Mouse (Mus musculus) midbrain, embryonic 12.5 days (tissue): Measurements from ENCODE around the gene Gm3676. TPM values are rescaled to one million over a fixed set of nuclear protein-coding genes. Genes with fewer than 3 reads are reported as not detected.
"Not testable (repeated sequence)": the region's sequence is repeated elsewhere in the genome, so short reads cannot be mapped to it uniquely, and the experiment has no call there.

Source experiments
- ATAC-seq: fragments of 200-750 bp; cut with Nextera tagmentation; 2 replicates; pipeline ENCODE4 v1.8.0; 2017; ENCODE audit warnings: low read depth, moderate TSS enrichment, moderate library complexity; ENCODE audit not compliant: low FRiP score
- H3K27ac ChIP-seq: fragments of 300-500 bp; sonication (generic); replicated peaks from 2 replicates; pipeline ENCODE4 v1.5.1; 2016; ENCODE audit warnings: mild to moderate bottlenecking
- H3K27me3 ChIP-seq: fragments of 300-500 bp; sonication (generic); 2 replicates; pipeline ENCODE4 v1.6.1; 2016; ENCODE audit warnings: mild to moderate bottlenecking
- H3K36me3 ChIP-seq: fragments of 300-500 bp; sonication (generic); 2 replicates; pipeline ENCODE4 v1.6.1; 2016
- H3K4me1 ChIP-seq: fragments of 300-500 bp; sonication (generic); 2 replicates; pipeline ENCODE4 v1.6.1; 2016
- H3K4me2 ChIP-seq: fragments of 300-500 bp; sonication (generic); replicated peaks from 2 replicates; pipeline ENCODE4 v1.6.1; 2016; ENCODE audit warnings: mild to moderate bottlenecking, moderate library complexity
- H3K4me3 ChIP-seq: fragments of 300-500 bp; sonication (generic); 2 replicates; pipeline ENCODE4 v1.5.1; 2016; ENCODE audit warnings: mild to moderate bottlenecking
- H3K9ac ChIP-seq: fragments of 300-500 bp; sonication (generic); replicated peaks from 2 replicates; pipeline ENCODE4 v1.6.1; 2016; ENCODE audit warnings: mild to moderate bottlenecking, moderate library complexity
- H3K9me3 ChIP-seq: fragments of 300-500 bp; sonication (generic); 2 replicates; pipeline ENCODE4 v1.6.1; 2016; ENCODE audit warnings: mild to moderate bottlenecking
- WGBS: fragments of 180-500 bp; shearing (Covaris S2); methylation state at CpG from one replicate; pipeline ENCODE4 v1.1.7; 2016; 5-methylcytosine and 5-hydroxymethylcytosine counted together
- polyA plus RNA-seq: library from polyadenylated mRNA; unstranded; fragments of >200 nt; fragmentation: Nextera tagmentation; extraction: Ambion mirVana; gene quantifications from 2 replicates; pipeline ENCODE4 v1.2.1, GENCODE M21; 2016

Gm3676 gene
- polyA plus RNA-seq: not detected in 2 replicates

DNA sequence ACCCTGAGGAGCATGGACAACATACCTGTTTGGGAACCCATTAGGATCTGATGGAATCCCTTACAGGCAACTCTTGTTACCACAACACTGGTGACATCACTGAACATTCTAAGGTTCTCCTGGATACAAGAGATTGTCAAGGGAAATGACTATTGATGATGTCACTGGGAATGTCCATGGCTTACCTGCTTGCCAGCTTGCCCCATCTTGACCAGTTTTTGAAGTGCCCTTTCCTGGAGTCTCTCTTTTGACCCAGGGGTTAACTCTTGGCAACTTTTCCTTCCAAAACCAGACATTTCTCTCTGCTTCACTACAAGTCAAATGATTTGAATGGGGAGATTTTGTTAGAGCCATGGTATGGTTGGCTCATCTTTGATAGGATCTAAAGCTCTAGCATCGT, at the start of gene Gm3676:
Gene Gm3676, minus strand, starts transcription at position 101 of the 400 bp plus-strand sequence.
- ATAC-seq, H3K27ac ChIP-seq, H3K9ac ChIP-seq, H3K9me3 ChIP-seq, H3K4me2 ChIP-seq, H3K4me3 ChIP-seq, H3K36me3 ChIP-seq, H3K4me1 ChIP-seq, H3K27me3 ChIP-seq: not testable (repeated sequence)
- no CpG with 5 or more reads among the region's 1 CpGs for WGBS

DNA sequence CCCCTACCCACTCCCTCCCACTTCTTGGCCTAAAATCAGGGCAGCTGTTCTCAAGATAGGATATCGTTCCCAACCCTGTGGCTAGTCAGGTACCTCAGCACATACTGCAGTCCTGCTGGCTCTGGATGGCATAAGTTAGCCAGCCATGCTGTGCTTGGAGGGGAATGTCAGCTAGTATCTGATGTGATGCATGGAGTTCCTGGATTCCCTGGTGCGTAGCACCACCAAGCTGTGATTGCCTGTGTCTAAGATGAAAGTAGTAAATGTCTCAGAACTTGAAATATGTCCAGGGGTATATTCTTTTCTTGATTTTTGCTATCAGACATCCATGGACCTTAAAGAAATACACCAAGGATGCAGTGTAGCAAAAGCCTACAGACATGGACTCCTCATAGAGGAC, 1.9 kb upstream of the Gm3676 start:
- not testable (repeated sequence) for ATAC-seq, H3K36me3 ChIP-seq
- WGBS: 80% methylated on average over 2 of the region's 2 CpGs

DNA sequence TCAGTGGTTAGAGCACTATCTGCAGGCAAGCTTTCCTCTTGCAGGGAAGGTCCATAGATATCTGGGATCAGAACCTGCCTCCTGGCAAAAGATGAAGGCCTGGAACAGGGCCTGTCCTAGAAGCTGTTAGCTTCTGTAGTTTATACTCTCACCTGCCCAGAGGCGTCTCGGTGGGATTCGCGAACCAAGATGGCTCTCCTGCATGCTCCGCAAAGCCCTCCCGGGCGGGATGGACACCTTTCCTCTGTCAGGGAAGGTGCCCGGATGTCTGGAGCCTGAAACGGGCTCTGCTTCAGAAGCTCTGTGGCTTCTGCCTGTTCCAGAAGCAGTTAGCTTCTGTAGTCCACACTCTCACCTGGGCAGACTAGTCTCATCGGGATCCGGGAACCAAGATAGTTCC, 16.1 kb downstream of the Gm3676 start:
- ATAC-seq, H3K4me1 ChIP-seq, H3K36me3 ChIP-seq, H3K27ac ChIP-seq, H3K9me3 ChIP-seq, H3K9ac ChIP-seq, H3K4me2 ChIP-seq, H3K4me3 ChIP-seq, H3K27me3 ChIP-seq: not testable (repeated sequence)
- WGBS: 94% methylated on average over 9 of the region's 11 CpGs

More for the DNA sequence above, 1.9 kb upstream of the Gm3676 start:
- H3K4me1 ChIP-seq, H3K4me2 ChIP-seq, H3K9ac ChIP-seq, H3K4me3 ChIP-seq, H3K27ac ChIP-seq, H3K9me3 ChIP-seq, H3K27me3 ChIP-seq: not testable (repeated sequence)

DNA sequence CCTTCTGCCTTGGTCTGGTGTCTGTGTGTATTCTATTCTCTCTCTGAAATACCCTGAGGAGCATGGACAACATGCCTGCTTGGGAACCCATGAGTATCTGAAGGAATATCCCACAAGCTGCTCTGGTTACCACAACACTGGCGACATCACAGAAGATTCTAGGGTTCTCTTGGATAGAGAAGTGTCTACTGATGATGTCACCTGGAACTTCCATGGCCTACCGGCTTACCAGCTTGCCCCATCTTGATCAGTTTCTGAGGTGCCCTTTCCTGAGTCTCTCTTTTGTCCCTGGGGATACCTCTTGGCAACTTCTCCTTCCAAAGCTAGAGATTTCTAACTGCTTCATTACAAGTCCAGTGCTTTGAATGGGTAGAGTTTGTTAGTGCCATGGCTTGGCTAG, 21.8 kb downstream of the Gm3676 start, which contains the start of gene Gm3072:
Gene Gm3072, minus strand, starts transcription at position 101 of the 400 bp plus-strand sequence.
- not testable (repeated sequence) for H3K36me3 ChIP-seq, H3K4me2 ChIP-seq, H3K27ac ChIP-seq, H3K9me3 ChIP-seq, H3K4me3 ChIP-seq, H3K27me3 ChIP-seq, H3K4me1 ChIP-seq, ATAC-seq, H3K9ac ChIP-seq
- WGBS: 80% methylated on average over 1 of the region's 2 CpGs

DNA sequence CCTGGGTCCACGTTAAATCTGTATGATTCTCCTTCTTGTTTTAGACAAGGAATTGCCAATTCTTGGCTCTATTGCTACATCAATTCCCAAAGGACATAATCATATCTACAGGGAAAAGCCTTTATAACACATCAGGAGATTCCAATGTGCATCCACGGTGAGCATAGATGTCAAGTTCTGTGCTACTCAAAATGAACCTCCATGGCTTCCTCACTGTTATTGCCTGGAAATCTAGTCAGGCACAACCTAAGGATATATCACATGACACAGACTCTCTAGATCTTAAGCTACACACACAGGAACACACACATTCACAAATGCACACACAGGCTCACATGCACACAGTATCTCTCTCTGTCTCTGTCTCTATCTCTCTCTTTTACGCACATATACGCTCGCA, 23.8 kb downstream of the Gm3676 start:
- not testable (repeated sequence) for H3K4me1 ChIP-seq, H3K36me3 ChIP-seq, H3K4me2 ChIP-seq, H3K27ac ChIP-seq, H3K4me3 ChIP-seq, ATAC-seq, H3K27me3 ChIP-seq, H3K9ac ChIP-seq, H3K9me3 ChIP-seq
- WGBS: 91% methylated on average over 5 of the region's 5 CpGs

DNA sequence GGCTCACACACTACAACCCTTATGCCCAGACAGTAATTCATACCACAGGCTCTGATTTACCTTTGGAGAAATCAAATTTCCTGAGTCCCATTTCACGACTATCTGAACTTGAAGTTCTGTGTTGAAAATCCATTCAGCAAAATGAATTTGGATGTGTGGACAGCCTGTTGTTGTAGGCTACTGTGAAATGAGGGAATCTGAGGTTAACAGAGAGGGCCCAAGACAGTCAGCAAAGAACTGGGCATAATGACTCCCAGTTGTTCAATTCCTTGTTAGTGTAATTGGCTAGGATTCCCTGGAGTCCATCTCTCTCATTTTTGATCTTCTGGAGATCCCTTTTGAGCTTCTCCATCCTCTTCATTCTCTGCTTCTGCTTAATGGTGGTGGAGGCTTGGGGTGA, 35.6 kb downstream of the Gm3676 start:
- H3K4me2 ChIP-seq, H3K27ac ChIP-seq, H3K9me3 ChIP-seq, H3K4me1 ChIP-seq, H3K36me3 ChIP-seq, ATAC-seq, H3K9ac ChIP-seq, H3K27me3 ChIP-seq, H3K4me3 ChIP-seq: not testable (repeated sequence)
- 76% methylated on average over 1 of the region's 1 CpGs for WGBS

DNA sequence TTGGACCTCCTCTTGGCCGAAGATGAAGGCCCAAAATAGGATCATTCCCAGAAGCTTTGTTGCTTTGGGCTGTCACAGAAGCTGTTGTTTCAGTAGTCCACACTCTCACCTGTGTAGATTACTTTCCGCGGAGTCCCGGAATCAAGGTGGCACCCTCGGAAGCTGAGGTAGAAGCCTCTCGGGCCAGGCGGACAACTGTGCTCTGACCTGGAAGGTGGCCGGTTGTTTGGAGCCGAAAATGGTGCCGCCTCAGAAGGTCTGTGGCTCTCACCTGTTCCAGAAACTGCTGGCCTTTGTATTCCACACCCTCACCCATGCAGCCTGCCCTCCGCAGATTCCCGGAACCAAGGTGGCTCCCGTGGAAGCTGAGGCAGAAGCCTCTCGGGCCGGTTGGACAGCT, 45.4 kb downstream of the Gm3676 start:
- not testable (repeated sequence) for H3K4me3 ChIP-seq, H3K9ac ChIP-seq, H3K4me2 ChIP-seq, H3K4me1 ChIP-seq, H3K27ac ChIP-seq, H3K27me3 ChIP-seq, H3K36me3 ChIP-seq, ATAC-seq, H3K9me3 ChIP-seq
- 96% methylated on average over 15 of the region's 15 CpGs for WGBS

Other genes with a start within 250 kb of the Gm3676 start
- gene Gm6482, start 238.2 kb downstream of the Gm3676 start, polyA plus RNA-seq: not detected in 2 replicates
- not detected in 2 replicates for gene Gm7954, start 193.0 kb downstream of the Gm3676 start, polyA plus RNA-seq
- gene Gm3486, start 157.0 kb downstream of the Gm3676 start, polyA plus RNA-seq: not detected in 2 replicates
- gene Gm7970, start 90.9 kb downstream of the Gm3676 start, polyA plus RNA-seq: not detected in 2 replicates
- not detected in 2 replicates for gene 1700049E17Rik2, start 73.3 kb downstream of the Gm3676 start, polyA plus RNA-seq
- gene Gm3072, start 21.9 kb downstream of the Gm3676 start, polyA plus RNA-seq: not detected in 2 replicates
- gene Gm8068, start 55.4 kb upstream of the Gm3676 start, polyA plus RNA-seq: not detected in 2 replicates
- gene Gm7929, start 104.1 kb upstream of the Gm3676 start, polyA plus RNA-seq: not detected in 2 replicates
- not detected in 2 replicates for gene Gm47189, start 126.0 kb upstream of the Gm3676 start, polyA plus RNA-seq